Mouse (Mus musculus): ENCODE measurements around the gene Tbc1d22a.

Gene Tbc1d22a

DNA sequence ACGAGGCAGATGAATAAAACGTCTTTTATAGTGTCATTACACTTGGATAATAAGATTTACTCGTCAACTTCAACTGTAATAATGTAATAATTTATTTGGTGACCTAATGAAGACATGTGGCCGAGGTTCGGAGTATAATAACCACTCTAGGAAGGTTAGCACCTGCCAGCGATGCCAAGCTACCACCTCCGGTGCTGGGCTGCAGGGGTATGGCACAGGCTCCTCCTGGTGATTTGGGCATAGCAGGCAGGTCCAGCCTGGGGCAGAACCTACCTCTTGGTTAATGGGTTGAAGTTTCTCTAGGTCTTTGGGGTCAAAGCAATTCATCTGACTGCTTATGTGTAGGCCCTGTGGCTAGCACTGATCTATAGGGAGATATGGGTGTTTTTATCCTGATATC is 296.9 kb downstream of the Tbc1d22a start:
- DNase-seq (ENCODE audit: low read depth) = no peak

- DNase-seq (ENCODE audit: low read depth) = no peak
These were observed 299.1 kb downstream of the Tbc1d22a start for GRCm38 (mm10) chr15:86513336-86513735.

GRCm38 (mm10) chr15:86520201-86520600 is 305.9 kb downstream of the Tbc1d22a start:
- DNase-seq (ENCODE audit: low read depth) = no peak

GRCm38 (mm10) chr15:86535356-86535755 is 321.1 kb downstream of the Tbc1d22a start:
- no peak for DNase-seq (ENCODE audit: low read depth)

DNA sequence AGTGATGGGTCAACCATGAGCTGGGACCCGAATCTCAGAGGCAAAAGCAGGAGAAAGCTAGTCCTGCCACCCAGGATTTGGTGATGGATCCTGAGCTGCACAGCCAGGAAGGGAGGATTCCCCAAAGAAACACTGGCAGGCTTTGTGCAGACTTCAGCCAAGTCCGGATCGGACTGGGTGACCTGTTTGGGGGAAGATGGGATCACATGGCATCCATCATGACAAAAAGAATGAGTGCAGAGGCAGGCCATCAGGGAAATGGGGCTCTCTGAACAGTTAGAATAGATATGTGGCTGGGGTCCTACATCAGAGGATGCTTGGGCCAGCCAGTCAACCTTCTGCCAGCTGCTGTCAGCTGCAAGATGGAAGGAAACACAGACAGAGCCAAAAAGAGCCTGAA is 328.1 kb downstream of the Tbc1d22a start:
- DNase-seq (ENCODE audit: low read depth) = no peak

GRCm38 (mm10) chr15:86544122-86544795 is 330.0 kb downstream of the Tbc1d22a start:
- peak; percentile 4 for DNase-seq (ENCODE audit: low read depth)
